Mouse (Mus musculus): ENCODE measurements around the gene Klk8. TPM values are rescaled to one million over a fixed set of nuclear protein-coding genes. Genes with fewer than 3 reads are reported as not detected.

Gene Klk8
- polyA plus RNA-seq, 1 experiment from 2014 or later, result 24.2 TPM

GRCm38 (mm10) chr7:43774802-43775201 is 22.6 kb upstream of the Klk8 start:
- no peak for ATAC-seq (ENCODE audit: low read depth)
- Histone ChIP-seq H3K4me2 (ENCODE audit: low read depth, low read length) (no peak overlapping the region), H3K9me3 (ENCODE audit: control insufficient read depth, low read length) (no peaks in the 10 kb centered on the region), H3K27me3 (ENCODE audit: control insufficient read depth, insufficient read depth, low read depth, low read length) (no peaks in the 10 kb centered on the region), H3K27ac (ENCODE audit: low read length) (no peak overlapping the region), H3K4me3 (ENCODE audit: low read length) (no peak overlapping the region), H3K36me3 (ENCODE audit: control insufficient read depth, insufficient read depth, low read length) (no peaks in the 10 kb centered on the region), H3K4me1 (replicated peaks; ENCODE audit: control insufficient read depth, insufficient read depth, low read length) (no peaks in the 10 kb centered on the region), H3K9ac (ENCODE audit: low read length) (no peak overlapping the region)
- 57% methylated on average over 6 of the region's 6 CpGs for WGBS

GRCm38 (mm10) chr7:43775311-43776057 is 21.9 kb upstream of the Klk8 start:
- H3K27ac ChIP-seq (ENCODE audit: low read length), result no peak overlapping the region
- 38% methylated on average over 7 of the region's 7 CpGs for WGBS
- no peak overlapping the region for H3K4me3 ChIP-seq (ENCODE audit: low read length)
- no peaks in the 10 kb centered on the region for H3K4me1 ChIP-seq (replicated peaks; ENCODE audit: control insufficient read depth, insufficient read depth, low read length)
- no peaks in the 10 kb centered on the region for H3K36me3 ChIP-seq (ENCODE audit: control insufficient read depth, insufficient read depth, low read length)
- no peak overlapping the region for H3K9ac ChIP-seq (ENCODE audit: low read length)
- no peak for ATAC-seq (ENCODE audit: low read depth)
- H3K27me3 ChIP-seq (ENCODE audit: control insufficient read depth, insufficient read depth, low read depth, low read length), result no peaks in the 10 kb centered on the region
- H3K4me2 ChIP-seq (ENCODE audit: low read depth, low read length), result no peak overlapping the region
- no peaks in the 10 kb centered on the region for H3K9me3 ChIP-seq (ENCODE audit: control insufficient read depth, low read length)

- WGBS, result 80% methylated on average over 5 of the region's 5 CpGs
- Histone ChIP-seq H3K27me3 (ENCODE audit: control insufficient read depth, insufficient read depth, low read depth, low read length) (no peaks in the 10 kb centered on the region), H3K36me3 (ENCODE audit: control insufficient read depth, insufficient read depth, low read length) (no peaks in the 10 kb centered on the region), H3K9me3 (ENCODE audit: control insufficient read depth, low read length) (no peaks in the 10 kb centered on the region), H3K4me1 (replicated peaks; ENCODE audit: control insufficient read depth, insufficient read depth, low read length) (no peaks in the 10 kb centered on the region), H3K4me2 (ENCODE audit: low read depth, low read length) (no peak overlapping the region), H3K9ac (ENCODE audit: low read length) (no peak overlapping the region), H3K27ac (ENCODE audit: low read length) (no peak overlapping the region), H3K4me3 (ENCODE audit: low read length) (no peak overlapping the region)
- no peak for ATAC-seq (ENCODE audit: low read depth)
Measured at GRCm38 (mm10) chr7:43776506-43776905, 20.9 kb upstream of the Klk8 start.

GRCm38 (mm10) chr7:43777423-43777822 is 20.0 kb upstream of the Klk8 start:
- Histone ChIP-seq H3K27ac (ENCODE audit: low read length) (no peak overlapping the region), H3K9ac (ENCODE audit: low read length) (no peak overlapping the region), H3K4me2 (ENCODE audit: low read depth, low read length) (no peak overlapping the region), H3K36me3 (ENCODE audit: control insufficient read depth, insufficient read depth, low read length) (no peaks in the 10 kb centered on the region), H3K27me3 (ENCODE audit: control insufficient read depth, insufficient read depth, low read depth, low read length) (no peaks in the 10 kb centered on the region), H3K9me3 (ENCODE audit: control insufficient read depth, low read length) (no peaks in the 10 kb centered on the region), H3K4me3 (ENCODE audit: low read length) (no peak overlapping the region), H3K4me1 (replicated peaks; ENCODE audit: control insufficient read depth, insufficient read depth, low read length) (no peaks in the 10 kb centered on the region)
- no peak for ATAC-seq (ENCODE audit: low read depth)
- 79% methylated on average over 12 of the region's 12 CpGs for WGBS

GRCm38 (mm10) chr7:43778176-43778970 is 19.0 kb upstream of the Klk8 start:
- no peaks in the 10 kb centered on the region for H3K36me3 ChIP-seq (ENCODE audit: control insufficient read depth, insufficient read depth, low read length)

GRCm38 (mm10) chr7:43780241-43780640 is 17.1 kb upstream of the Klk8 start:
- no peak overlapping the region for H3K27ac ChIP-seq (ENCODE audit: low read length)
- H3K4me2 ChIP-seq (ENCODE audit: low read depth, low read length), result no peak overlapping the region
- H3K27me3 ChIP-seq (ENCODE audit: control insufficient read depth, insufficient read depth, low read depth, low read length), result no peaks in the 10 kb centered on the region
- H3K4me3 ChIP-seq (ENCODE audit: low read length), result no peak overlapping the region
- WGBS, result 36% methylated on average over 6 of the region's 6 CpGs
- ATAC-seq (ENCODE audit: low read depth), result no peak
- H3K4me1 ChIP-seq (replicated peaks; ENCODE audit: control insufficient read depth, insufficient read depth, low read length), result peaks cover 3% of the 10 kb centered on the region
- H3K9ac ChIP-seq (ENCODE audit: low read length), result no peak overlapping the region
- no peaks in the 10 kb centered on the region for H3K36me3 ChIP-seq (ENCODE audit: control insufficient read depth, insufficient read depth, low read length)
- H3K9me3 ChIP-seq (ENCODE audit: control insufficient read depth, low read length), result no peaks in the 10 kb centered on the region

More at GRCm38 (mm10) chr7:43778176-43778970, 19.0 kb upstream of the Klk8 start:
- no peak overlapping the region for H3K27ac ChIP-seq (ENCODE audit: low read length)
- H3K27me3 ChIP-seq (ENCODE audit: control insufficient read depth, insufficient read depth, low read depth, low read length), result no peaks in the 10 kb centered on the region
- H3K4me1 ChIP-seq (replicated peaks; ENCODE audit: control insufficient read depth, insufficient read depth, low read length), result peaks cover 3% of the 10 kb centered on the region
- H3K4me3 ChIP-seq (ENCODE audit: low read length), result no peak overlapping the region
- H3K9me3 ChIP-seq (ENCODE audit: control insufficient read depth, low read length), result no peaks in the 10 kb centered on the region
- ATAC-seq (ENCODE audit: low read depth), result no peak
- no peak overlapping the region for H3K9ac ChIP-seq (ENCODE audit: low read length)
- 81% methylated on average over 10 of the region's 10 CpGs for WGBS
- no peak overlapping the region for H3K4me2 ChIP-seq (ENCODE audit: low read depth, low read length)

- H3K27me3 ChIP-seq (ENCODE audit: control insufficient read depth, insufficient read depth, low read depth, low read length), result no peaks in the 10 kb centered on the region
- no peak within 1 kb of the TSS for H3K9ac ChIP-seq (ENCODE audit: low read length)
- no peak within 1 kb of the TSS for H3K4me2 ChIP-seq (ENCODE audit: low read depth, low read length)
- H3K4me3 ChIP-seq (ENCODE audit: low read length), result no peak within 1 kb of the TSS
- WGBS, result 31% methylated on average over 5 of the region's 5 CpGs
- H3K4me1 ChIP-seq (replicated peaks; ENCODE audit: control insufficient read depth, insufficient read depth, low read length), result peaks cover 3% of the 10 kb centered on the region
- no peaks in the 10 kb centered on the region for H3K36me3 ChIP-seq (ENCODE audit: control insufficient read depth, insufficient read depth, low read length)
- H3K27ac ChIP-seq (ENCODE audit: low read length), result no peak within 1 kb of the TSS
- no peaks in the 10 kb centered on the region for H3K9me3 ChIP-seq (ENCODE audit: control insufficient read depth, low read length)
- ATAC-seq (ENCODE audit: low read depth), result peak; percentile 7; the same call in 1 of the 2 replicates
Measured at GRCm38 (mm10) chr7:43780746-43781145, 16.6 kb upstream of the Klk8 start, which contains the start of gene Klk10. TSS of gene Klk10 (plus strand) at chr7:43781035.

GRCm38 (mm10) chr7:43781541-43781940 is 15.8 kb upstream of the Klk8 start:
- H3K4me2 ChIP-seq (ENCODE audit: low read depth, low read length), result no peak overlapping the region
- WGBS, result 85% methylated on average over 11 of the region's 11 CpGs
- no peak overlapping the region for H3K9ac ChIP-seq (ENCODE audit: low read length)
- no peaks in the 10 kb centered on the region for H3K27me3 ChIP-seq (ENCODE audit: control insufficient read depth, insufficient read depth, low read depth, low read length)
- no peak for ATAC-seq (ENCODE audit: low read depth)
- H3K27ac ChIP-seq (ENCODE audit: low read length), result no peak overlapping the region
- H3K4me3 ChIP-seq (ENCODE audit: low read length), result no peak overlapping the region
- H3K4me1 ChIP-seq (replicated peaks; ENCODE audit: control insufficient read depth, insufficient read depth, low read length), result peaks cover 3% of the 10 kb centered on the region
- no peaks in the 10 kb centered on the region for H3K9me3 ChIP-seq (ENCODE audit: control insufficient read depth, low read length)
- H3K36me3 ChIP-seq (ENCODE audit: control insufficient read depth, insufficient read depth, low read length), result no peaks in the 10 kb centered on the region

Data from lung, embryonic 16.5 days (tissue).